Comparison of ENCODE assay signal across 10 mouse cellular contexts in genomic region chr15:91372464-91373202, GRCm38 (mm10).
DNase-seq lines count a peak whose midpoint lies in the region; ATAC-seq lines count a peak whose summit lies in the region.
"Had no signal": no experiment of that assay in that cellular context is flagged by ENCODE, and none has a peak within 500 bp of the region (broad histone marks: within the 10 kb centered on the region; RNA-seq: fewer than 3 reads in every experiment).

No protein-coding gene starts in this region.

- H3K9ac ChIP-seq in kidney, embryonic 16.5 days (replicated peaks; ENCODE audit: low read length), result no peak overlapping the region
- H3K9ac ChIP-seq in forebrain, embryonic 15.5 days (replicated peaks), result no peak overlapping the region
- H3K9ac ChIP-seq in limb, embryonic 13.5 days, result no peak overlapping the region
- no peak overlapping the region for H3K9ac ChIP-seq in neural tube, embryonic 15.5 days (replicated peaks)
- H3K9ac ChIP-seq: liver, embryonic 14.5 days had no signal

- no peaks in the 10 kb centered on the region for H3K27me3 ChIP-seq in kidney, embryonic 16.5 days (ENCODE audit: insufficient read depth, low read length)
- H3K27me3 ChIP-seq in forebrain, embryonic 15.5 days, result no peaks in the 10 kb centered on the region
- no peaks in the 10 kb centered on the region for H3K27me3 ChIP-seq in limb, embryonic 13.5 days
- no peaks in the 10 kb centered on the region for H3K27me3 ChIP-seq in neural tube, embryonic 15.5 days (replicated peaks)

- H3K4me2 ChIP-seq in kidney, embryonic 16.5 days (replicated peaks; ENCODE audit: low read depth, low read length), result no peak overlapping the region
- no peak overlapping the region for H3K4me2 ChIP-seq in forebrain, embryonic 15.5 days (replicated peaks)
- H3K4me2 ChIP-seq in limb, embryonic 13.5 days (replicated peaks), result peak overlapping the region; percentile 14; the same call in 1 of the 2 replicates
- H3K4me2 ChIP-seq in neural tube, embryonic 15.5 days, result no peak overlapping the region; the same call in 1 of the 2 replicates

- H3K4me3 ChIP-seq in kidney, embryonic 16.5 days (ENCODE audit: low read length), result no peak overlapping the region
- H3K4me3 ChIP-seq in forebrain, embryonic 15.5 days, result no peak overlapping the region
- H3K4me3 ChIP-seq in limb, embryonic 13.5 days, result no peak overlapping the region
- H3K4me3 ChIP-seq in neural tube, embryonic 15.5 days (replicated peaks), result no peak overlapping the region
- H3K4me3 ChIP-seq: erythroblast, embryonic 14.5 days had no signal

- H3K36me3 ChIP-seq in kidney, embryonic 16.5 days (ENCODE audit: insufficient read depth, low read length), result no peaks in the 10 kb centered on the region
- H3K36me3 ChIP-seq in forebrain, embryonic 15.5 days, result no peaks in the 10 kb centered on the region
- H3K36me3 ChIP-seq in limb, embryonic 13.5 days, result no peaks in the 10 kb centered on the region
- no peaks in the 10 kb centered on the region for H3K36me3 ChIP-seq in neural tube, embryonic 15.5 days

- H3K4me1 ChIP-seq in kidney, embryonic 16.5 days (ENCODE audit: insufficient read depth, low read length), result peaks cover 19% of the 10 kb centered on the region
- H3K4me1 ChIP-seq in forebrain, embryonic 15.5 days, result peaks cover 60% of the 10 kb centered on the region
- H3K4me1 ChIP-seq in limb, embryonic 13.5 days, result peaks cover 29% of the 10 kb centered on the region
- H3K4me1 ChIP-seq in neural tube, embryonic 15.5 days, result peaks cover 53% of the 10 kb centered on the region

- no peak overlapping the region for H3K27ac ChIP-seq in kidney, embryonic 16.5 days (ENCODE audit: low read length)
- H3K27ac ChIP-seq in forebrain, embryonic 15.5 days (replicated peaks), result peak overlapping the region; percentile 78
- H3K27ac ChIP-seq in limb, embryonic 13.5 days, result peak overlapping the region; percentile 28; the same call in 1 of the 2 replicates
- H3K27ac ChIP-seq in neural tube, embryonic 15.5 days (replicated peaks), result peak overlapping the region; percentile 69
- H3K27ac ChIP-seq: liver, embryonic 14.5 days had no signal

- 0 out of 2 replicates have a peak, but pooled peaks have one; percentile 31 for ATAC-seq in kidney, embryonic 16.5 days (ENCODE audit: low FRiP score, low TSS enrichment)
- peak; percentile 52 for ATAC-seq in forebrain, embryonic 15.5 days (replicated peaks)
- peak; percentile 21; the same call in 1 of the 2 replicates for ATAC-seq in limb, embryonic 13.5 days (ENCODE audit: low FRiP score, low read depth)
- peak; percentile 48 for ATAC-seq in neural tube, embryonic 15.5 days (ENCODE audit: low FRiP score)
- ATAC-seq in megakaryocyte progenitor cell, adult 5-6 weeks (replicated peaks; ENCODE audit: poor library complexity), result no peak

- 62% methylated on average over 9 of the region's 9 CpGs for WGBS in kidney, embryonic 16.5 days
- 56% methylated on average over 9 of the region's 9 CpGs for WGBS in forebrain, embryonic 15.5 days
- 59% methylated on average over 9 of the region's 9 CpGs for WGBS in limb, embryonic 13.5 days
- WGBS in neural tube, embryonic 15.5 days, result 48% methylated on average over 9 of the region's 9 CpGs

- H3K9me3 ChIP-seq in kidney, embryonic 16.5 days (ENCODE audit: low read length), result no peaks in the 10 kb centered on the region
- no peaks in the 10 kb centered on the region for H3K9me3 ChIP-seq in forebrain, embryonic 15.5 days
- H3K9me3 ChIP-seq in limb, embryonic 13.5 days, result no peaks in the 10 kb centered on the region
- H3K9me3 ChIP-seq in neural tube, embryonic 15.5 days (replicated peaks), result no peaks in the 10 kb centered on the region

- DNase-seq in kidney, postnatal 25 days, result no peak
- DNase-seq in right cerebral cortex, postnatal 14 days, result no peak
- DNase-seq: kidney, adult 9 months had no signal
